Mouse (Mus musculus): ENCODE results near the gene Ckap5.

- TF ChIP-seq CTCF (IDR thresholded peaks at IDR 0.05; ENCODE audit: low read depth) (no peak), EP300 (IDR thresholded peaks at IDR 0.05; ENCODE audit: low read depth) (no peak)
Observed at GRCm38 (mm10) chr2:91635486-91635885, 108.9 kb downstream of the Ckap5 start.

Measured in liver, embryonic 14.5 days (tissue).